Mouse (Mus musculus): Measurements from ENCODE around the gene Zbtb17. TPM values are rescaled to one million over a fixed set of nuclear protein-coding genes. Genes with fewer than 3 reads are reported as not detected.

The Zbtb17 gene
- polyA plus RNA-seq, 2 experiments: 5.1 to 8.7 TPM

DNA sequence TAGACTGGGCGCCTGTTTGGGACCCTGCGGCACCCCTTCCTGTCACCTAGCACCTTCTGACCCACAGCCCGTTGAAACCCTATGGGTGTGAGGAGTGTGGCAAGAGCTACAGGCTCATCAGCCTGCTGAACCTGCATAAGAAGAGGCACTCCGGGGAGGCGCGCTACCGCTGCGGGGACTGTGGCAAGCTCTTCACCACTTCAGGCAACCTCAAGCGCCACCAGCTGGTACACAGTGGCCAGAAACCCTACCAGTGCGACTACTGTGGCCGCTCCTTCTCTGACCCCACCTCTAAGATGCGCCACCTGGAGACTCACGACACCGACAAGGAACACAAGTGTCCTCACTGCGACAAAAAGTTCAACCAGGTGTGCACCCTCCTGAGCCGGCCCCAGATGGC, 20.3 kb downstream of the Zbtb17 start:
- Histone ChIP-seq H3K9me3 (ENCODE audit: control insufficient read depth, low read length) (no peaks in the 10 kb centered on the region), H3K27ac (no peak overlapping the region), H3K27me3 (ENCODE audit: control insufficient read depth, insufficient read depth, low read length) (no peaks in the 10 kb centered on the region), H3K4me3 (ENCODE audit: insufficient read depth in 1 of 2, low read depth in 2 of 2, low read length in 2 of 2) (no peak overlapping the region), H3K4me2 (ENCODE audit: low read depth) (no peak overlapping the region), H3K9ac (replicated peaks) (no peak overlapping the region), H3K36me3 (replicated peaks; ENCODE audit: control insufficient read depth, insufficient read depth, low read depth) (peaks cover 34% of the 10 kb centered on the region), H3K4me1 (replicated peaks; ENCODE audit: control insufficient read depth in 2 of 2, insufficient read depth in 2 of 2, low read length in 1 of 2) (no peaks in the 10 kb centered on the region)
- TF ChIP-seq CTCF (IDR thresholded peaks at IDR 0.05; ENCODE audit: low read depth) (no peak), EP300 (IDR thresholded peaks at IDR 0.05; ENCODE audit: low read depth) (no peak)
- no peak for ATAC-seq (ENCODE audit: insufficient read depth)
- 82% methylated on average over 16 of the region's 16 CpGs for WGBS (ENCODE audit: insufficient replicate concordance)
- no peak for DNase-seq (ENCODE audit: low read depth in 3 of 3, low spot score in 3 of 3)

DNA sequence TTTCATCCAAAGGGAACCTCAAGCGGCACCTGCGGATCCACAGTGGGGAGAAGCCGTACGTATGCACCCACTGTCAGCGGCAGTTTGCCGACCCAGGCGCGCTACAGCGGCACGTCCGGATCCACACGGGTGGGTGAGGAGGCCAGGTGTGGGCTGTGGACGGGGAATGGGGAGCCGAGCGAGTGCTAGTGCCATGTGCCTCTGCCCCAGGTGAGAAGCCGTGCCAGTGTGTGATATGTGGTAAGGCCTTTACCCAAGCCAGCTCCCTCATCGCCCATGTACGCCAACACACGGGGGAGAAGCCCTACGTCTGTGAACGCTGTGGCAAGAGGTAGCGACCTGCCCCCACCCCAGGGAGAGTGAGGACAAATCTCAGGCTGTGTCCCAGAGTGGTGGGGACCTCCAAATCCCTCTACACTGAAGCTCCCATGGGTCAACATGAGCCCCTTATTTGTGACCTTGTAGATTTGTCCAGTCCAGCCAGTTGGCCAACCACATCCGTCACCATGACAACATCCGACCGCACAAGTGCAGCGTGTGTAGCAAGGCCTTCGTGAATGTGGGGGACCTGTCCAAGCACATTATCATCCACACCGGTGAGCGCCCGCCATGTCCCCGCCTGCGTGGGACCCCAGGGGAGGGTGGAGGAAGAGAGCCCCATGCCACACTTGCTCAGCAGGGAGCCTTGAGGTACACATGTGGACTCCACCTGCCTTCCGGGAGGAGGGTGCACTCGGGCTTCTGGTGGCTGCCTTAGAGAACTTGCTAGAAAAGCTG, 21.2 kb downstream of the Zbtb17 start:
- WGBS (ENCODE audit: insufficient replicate concordance): 87% methylated on average over 34 of the region's 34 CpGs
- H3K27ac ChIP-seq: no peak overlapping the region
- H3K9ac ChIP-seq (replicated peaks): no peak overlapping the region
- no peaks in the 10 kb centered on the region for H3K27me3 ChIP-seq (ENCODE audit: control insufficient read depth, insufficient read depth, low read length)
- peaks cover 34% of the 10 kb centered on the region for H3K36me3 ChIP-seq (replicated peaks; ENCODE audit: control insufficient read depth, insufficient read depth, low read depth)
- no peaks in the 10 kb centered on the region for H3K4me1 ChIP-seq (replicated peaks; ENCODE audit: control insufficient read depth in 2 of 2, insufficient read depth in 2 of 2, low read length in 1 of 2)
- H3K4me3 ChIP-seq (ENCODE audit: insufficient read depth in 1 of 2, low read depth in 2 of 2, low read length in 2 of 2): no peak overlapping the region
- DNase-seq (ENCODE audit: low read depth in 3 of 3, low spot score in 3 of 3): no peak
- no peak for ATAC-seq (ENCODE audit: insufficient read depth)
- H3K4me2 ChIP-seq (ENCODE audit: low read depth): no peak overlapping the region
- TF ChIP-seq EP300 (IDR thresholded peaks at IDR 0.05; ENCODE audit: low read depth) (no peak), CTCF (IDR thresholded peaks at IDR 0.05; ENCODE audit: low read depth) (no peak)
- no peaks in the 10 kb centered on the region for H3K9me3 ChIP-seq (ENCODE audit: control insufficient read depth, low read length)

DNA sequence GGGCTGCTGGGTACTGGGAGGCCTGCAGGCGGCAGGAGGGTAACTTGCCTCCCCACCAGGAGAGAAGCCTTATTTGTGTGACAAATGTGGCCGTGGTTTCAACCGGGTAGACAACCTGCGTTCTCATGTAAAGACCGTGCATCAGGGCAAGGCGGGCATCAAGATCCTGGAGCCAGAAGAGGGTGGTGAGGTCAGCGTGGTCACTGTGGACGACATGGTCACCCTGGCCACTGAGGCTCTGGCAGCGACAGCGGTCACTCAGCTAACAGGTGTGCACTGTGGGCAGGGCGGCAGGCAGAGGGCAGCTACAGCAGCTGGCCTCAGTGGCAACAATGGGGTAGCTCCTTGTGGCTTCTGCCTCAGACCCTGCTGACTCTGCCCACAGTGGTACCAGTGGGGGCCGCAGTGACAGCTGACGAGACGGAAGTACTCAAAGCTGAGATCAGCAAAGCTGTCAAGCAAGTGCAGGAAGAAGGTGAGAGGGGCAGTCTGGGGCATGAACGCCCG, 21.9 kb downstream of the Zbtb17 start:
- Histone ChIP-seq H3K9me3 (ENCODE audit: control insufficient read depth, low read length) (no peaks in the 10 kb centered on the region), H3K27me3 (ENCODE audit: control insufficient read depth, insufficient read depth, low read length) (no peaks in the 10 kb centered on the region), H3K4me3 (ENCODE audit: insufficient read depth in 1 of 2, low read depth in 2 of 2, low read length in 2 of 2) (no peak overlapping the region), H3K36me3 (replicated peaks; ENCODE audit: control insufficient read depth, insufficient read depth, low read depth) (peaks cover 38% of the 10 kb centered on the region), H3K4me1 (replicated peaks; ENCODE audit: control insufficient read depth in 2 of 2, insufficient read depth in 2 of 2, low read length in 1 of 2) (no peaks in the 10 kb centered on the region), H3K4me2 (ENCODE audit: low read depth) (no peak overlapping the region), H3K27ac (no peak overlapping the region), H3K9ac (replicated peaks) (no peak overlapping the region)
- DNase-seq (ENCODE audit: low read depth in 3 of 3, low spot score in 3 of 3) (no peak), ATAC-seq (ENCODE audit: insufficient read depth) (no peak)
- WGBS (ENCODE audit: insufficient replicate concordance): 86% methylated on average over 16 of the region's 16 CpGs
- TF ChIP-seq CTCF (IDR thresholded peaks at IDR 0.05; ENCODE audit: low read depth): no peak
- no peak for TF ChIP-seq EP300 (IDR thresholded peaks at IDR 0.05; ENCODE audit: low read depth)

DNA sequence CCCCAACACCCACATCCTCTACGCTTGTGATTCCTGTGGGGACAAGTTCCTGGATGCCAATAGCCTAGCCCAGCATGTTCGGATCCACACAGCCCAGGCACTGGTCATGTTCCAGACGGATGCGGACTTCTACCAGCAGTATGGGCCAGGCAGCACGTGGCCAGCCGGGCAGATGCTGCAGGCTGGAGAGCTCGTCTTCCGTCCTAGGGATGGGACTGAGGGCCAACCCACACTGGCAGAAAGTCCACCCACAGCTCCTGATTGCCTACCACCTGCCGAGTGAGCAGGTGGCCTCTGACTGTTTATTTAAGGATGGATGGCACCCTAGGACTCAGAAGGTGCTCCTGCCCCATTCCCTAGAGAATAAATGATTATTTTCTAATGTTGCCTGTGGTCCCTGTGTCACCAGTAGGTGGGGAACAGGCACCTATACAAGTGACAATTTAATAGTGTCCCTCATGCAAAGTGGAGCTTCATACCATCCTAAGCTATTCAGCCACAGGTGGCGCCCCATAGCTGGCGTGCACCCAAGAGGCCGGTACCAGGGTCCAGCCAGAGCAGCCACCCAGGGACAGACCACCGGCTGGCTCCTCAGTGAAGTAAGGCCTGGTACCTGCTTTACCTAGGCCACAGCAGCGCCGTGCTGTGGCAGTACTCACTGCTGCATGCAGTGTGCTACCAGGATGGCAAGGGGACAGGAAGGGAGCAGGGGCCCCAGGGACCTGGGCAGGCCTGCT, 22.6 kb downstream of the Zbtb17 start:
- Histone ChIP-seq H3K9me3 (ENCODE audit: control insufficient read depth, low read length) (no peaks in the 10 kb centered on the region), H3K36me3 (replicated peaks; ENCODE audit: control insufficient read depth, insufficient read depth, low read depth) (peaks cover 43% of the 10 kb centered on the region), H3K9ac (replicated peaks) (no peak overlapping the region), H3K27me3 (ENCODE audit: control insufficient read depth, insufficient read depth, low read length) (no peaks in the 10 kb centered on the region), H3K4me2 (ENCODE audit: low read depth) (no peak overlapping the region), H3K4me1 (replicated peaks; ENCODE audit: control insufficient read depth in 2 of 2, insufficient read depth in 2 of 2, low read length in 1 of 2) (no peaks in the 10 kb centered on the region), H3K4me3 (ENCODE audit: insufficient read depth in 1 of 2, low read depth in 2 of 2, low read length in 2 of 2) (no peak overlapping the region), H3K27ac (no peak overlapping the region)
- DNase-seq (ENCODE audit: low read depth in 3 of 3, low spot score in 3 of 3): no peak
- no peak for TF ChIP-seq EP300 (IDR thresholded peaks at IDR 0.05; ENCODE audit: low read depth)
- TF ChIP-seq CTCF (IDR thresholded peaks at IDR 0.05; ENCODE audit: low read depth): peak; percentile 30; the same call in 1 of the 2 replicates
- WGBS (ENCODE audit: insufficient replicate concordance): 84% methylated on average over 15 of the region's 15 CpGs
- no peak for ATAC-seq (ENCODE audit: insufficient read depth)

DNA sequence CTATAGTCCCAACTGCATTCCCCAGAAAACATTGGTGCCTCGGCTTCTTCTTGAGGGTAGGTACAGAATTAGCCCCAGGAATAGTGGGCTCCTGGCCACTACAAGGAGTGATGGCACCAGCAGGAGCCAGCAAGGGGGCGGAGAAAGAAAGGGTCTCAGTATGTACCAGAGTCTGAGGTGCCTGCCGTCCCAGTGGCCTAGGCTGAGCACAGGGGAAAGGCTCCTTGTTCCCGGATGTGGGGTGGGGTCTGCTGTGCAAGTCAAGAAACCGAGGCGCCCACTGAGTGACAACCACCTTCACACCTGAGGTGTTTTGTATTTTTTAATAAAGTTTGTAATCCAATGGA, 23.1 kb downstream of the Zbtb17 start:
- H3K4me2 ChIP-seq (ENCODE audit: low read depth): no peak overlapping the region
- no peak overlapping the region for H3K4me3 ChIP-seq (ENCODE audit: insufficient read depth in 1 of 2, low read depth in 2 of 2, low read length in 2 of 2)
- no peaks in the 10 kb centered on the region for H3K27me3 ChIP-seq (ENCODE audit: control insufficient read depth, insufficient read depth, low read length)
- H3K4me1 ChIP-seq (replicated peaks; ENCODE audit: control insufficient read depth in 2 of 2, insufficient read depth in 2 of 2, low read length in 1 of 2): no peaks in the 10 kb centered on the region
- H3K9ac ChIP-seq (replicated peaks): no peak overlapping the region
- DNase-seq (ENCODE audit: low read depth in 3 of 3, low spot score in 3 of 3) (no peak), ATAC-seq (ENCODE audit: insufficient read depth) (no peak)
- no peaks in the 10 kb centered on the region for H3K9me3 ChIP-seq (ENCODE audit: control insufficient read depth, low read length)
- TF ChIP-seq EP300 (IDR thresholded peaks at IDR 0.05; ENCODE audit: low read depth) (no peak), CTCF (IDR thresholded peaks at IDR 0.05; ENCODE audit: low read depth) (no peak)
- H3K27ac ChIP-seq: no peak overlapping the region
- WGBS (ENCODE audit: insufficient replicate concordance): 73% methylated on average over 6 of the region's 6 CpGs
- peaks cover 46% of the 10 kb centered on the region for H3K36me3 ChIP-seq (replicated peaks; ENCODE audit: control insufficient read depth, insufficient read depth, low read depth)
